Mouse (Mus musculus) liver, embryonic 15.5 days (tissue): Measurements from ENCODE around the gene Grk1. TPM values are rescaled to one million over a fixed set of nuclear protein-coding genes. Genes with fewer than 3 reads are reported as not detected.

ENCODE experiments used
- ATAC-seq: fragments of 200-750 bp; cut with Nextera tagmentation; 2 replicates; pipeline ENCODE4 v1.8.0; 2017; ENCODE audit warnings: moderate number of reproducible peaks, mild to moderate bottlenecking, moderate library complexity; ENCODE audit not compliant: insufficient read depth
- H3K27ac ChIP-seq: fragments of 300-500 bp; sonication (generic); replicated peaks from 2 replicates; pipeline ENCODE4 v1.5.1; 2015; ENCODE audit warnings: mild to moderate bottlenecking, inconsistent platforms
- H3K27me3 ChIP-seq: fragments of 300-500 bp; sonication (generic); 2 replicates; pipeline ENCODE4 v1.6.1; 2015; ENCODE audit warnings: mild to moderate bottlenecking, inconsistent platforms
- H3K36me3 ChIP-seq: fragments of 300-500 bp; sonication (generic); replicated peaks from 2 replicates; pipeline ENCODE4 v1.6.1; 2015; ENCODE audit warnings: moderate library complexity, mild to moderate bottlenecking, inconsistent platforms
- H3K4me1 ChIP-seq: fragments of 300-500 bp; sonication (generic); replicated peaks from 2 replicates; pipeline ENCODE4 v1.6.1; 2015; ENCODE audit warnings: inconsistent platforms
- H3K4me2 ChIP-seq: fragments of 300-500 bp; sonication (generic); 2 replicates; pipeline ENCODE4 v1.6.1; 2015; ENCODE audit warnings: moderate library complexity, mild to moderate bottlenecking, inconsistent platforms
- H3K4me3 ChIP-seq: fragments of 300-500 bp; sonication (generic); replicated peaks from 2 replicates; pipeline ENCODE4 v1.5.1; 2015; ENCODE audit warnings: mild to moderate bottlenecking, inconsistent platforms
- H3K9ac ChIP-seq: fragments of 300-500 bp; sonication (generic); 2 replicates; pipeline ENCODE4 v1.6.1; 2015; ENCODE audit warnings: moderate library complexity, mild to moderate bottlenecking, inconsistent platforms
- H3K9me3 ChIP-seq: fragments of 300-500 bp; sonication (generic); replicated peaks from 2 replicates; pipeline ENCODE4 v1.6.1; 2016; ENCODE audit warnings: inconsistent platforms
- WGBS: fragments of 180-500 bp; shearing (Covaris S2); methylation state at CpG from one replicate; pipeline ENCODE4 v1.1.7; 2015; ENCODE audit warnings: mixed read lengths; ENCODE audit not compliant: insufficient replicate concordance; 5-methylcytosine and 5-hydroxymethylcytosine counted together
- polyA plus RNA-seq: library from polyadenylated mRNA; unstranded; fragments of >200 nt; fragmentation: Nextera tagmentation; extraction: Ambion mirVana; gene quantifications from 2 replicates; pipeline ENCODE4 v1.2.1, GENCODE M21; 2015

Gene Grk1
- polyA plus RNA-seq, 1 experiment from 2014 or later = not detected

- H3K4me2 ChIP-seq = no peak overlapping the region
- H3K9me3 ChIP-seq = no peaks in the 10 kb centered on the region
- 13% methylated on average over 2 of the region's 2 CpGs for WGBS
- no peaks in the 10 kb centered on the region for H3K4me1 ChIP-seq
- ATAC-seq = no peak
- H3K36me3 ChIP-seq = no peaks in the 10 kb centered on the region
- H3K4me3 ChIP-seq = no peak overlapping the region
- no peak overlapping the region for H3K27ac ChIP-seq
- H3K9ac ChIP-seq = no peak overlapping the region
- H3K27me3 ChIP-seq = no peaks in the 10 kb centered on the region
Measured at GRCm38 (mm10) chr8:13455295-13455694, 50.4 kb downstream of the Grk1 start.

- peaks cover 4% of the 10 kb centered on the region; the same call in 1 of the 2 replicates for H3K4me1 ChIP-seq
- WGBS = 66% methylated on average over 4 of the region's 4 CpGs
- H3K9ac ChIP-seq = no peak overlapping the region
- ATAC-seq = no peak
- no peaks in the 10 kb centered on the region for H3K9me3 ChIP-seq
- no peak overlapping the region for H3K4me2 ChIP-seq
- H3K27me3 ChIP-seq = no peaks in the 10 kb centered on the region
- H3K4me3 ChIP-seq = no peak overlapping the region
- no peaks in the 10 kb centered on the region for H3K36me3 ChIP-seq
- no peak overlapping the region for H3K27ac ChIP-seq
Measured at GRCm38 (mm10) chr8:13459431-13459830, 54.5 kb downstream of the Grk1 start.

GRCm38 (mm10) chr8:13461085-13461765 lies 56.3 kb downstream of the Grk1 start:
- WGBS = 60% methylated on average over 17 of the region's 17 CpGs
- no peak for ATAC-seq
- Histone ChIP-seq H3K9ac (no peak overlapping the region), H3K4me3 (no peak overlapping the region), H3K4me1 (peaks cover 4% of the 10 kb centered on the region; the same call in 1 of the 2 replicates), H3K4me2 (no peak overlapping the region), H3K27me3 (no peaks in the 10 kb centered on the region), H3K9me3 (no peaks in the 10 kb centered on the region), H3K27ac (no peak overlapping the region), H3K36me3 (no peaks in the 10 kb centered on the region)

- 26% methylated on average over 4 of the region's 4 CpGs for WGBS
Measured at GRCm38 (mm10) chr8:13461843-13462242, 57.0 kb downstream of the Grk1 start.

GRCm38 (mm10) chr8:13462392-13462791 lies 57.5 kb downstream of the Grk1 start:
- Histone ChIP-seq H3K9ac (no peak overlapping the region), H3K36me3 (no peaks in the 10 kb centered on the region), H3K4me2 (no peak overlapping the region), H3K27me3 (no peaks in the 10 kb centered on the region), H3K4me3 (no peak overlapping the region), H3K9me3 (no peaks in the 10 kb centered on the region), H3K4me1 (peaks cover 4% of the 10 kb centered on the region; the same call in 1 of the 2 replicates), H3K27ac (no peak overlapping the region)
- peak; percentile 64; the same call in 1 of the 2 replicates for ATAC-seq
- 49% methylated on average over 10 of the region's 10 CpGs for WGBS

More at GRCm38 (mm10) chr8:13461843-13462242, 57.0 kb downstream of the Grk1 start:
- Histone ChIP-seq H3K9me3 (no peaks in the 10 kb centered on the region), H3K4me1 (peaks cover 4% of the 10 kb centered on the region; the same call in 1 of the 2 replicates), H3K4me3 (no peak overlapping the region), H3K36me3 (no peaks in the 10 kb centered on the region), H3K9ac (no peak overlapping the region), H3K4me2 (no peak overlapping the region), H3K27ac (no peak overlapping the region), H3K27me3 (no peaks in the 10 kb centered on the region)
- ATAC-seq = no peak

- Histone ChIP-seq H3K4me2 (no peak overlapping the region), H3K27ac (no peak overlapping the region), H3K36me3 (no peaks in the 10 kb centered on the region), H3K27me3 (no peaks in the 10 kb centered on the region), H3K9me3 (no peaks in the 10 kb centered on the region), H3K4me3 (no peak overlapping the region), H3K9ac (no peak overlapping the region), H3K4me1 (peaks cover 4% of the 10 kb centered on the region; the same call in 1 of the 2 replicates)
- no peak for ATAC-seq
- WGBS = 53% methylated on average over 7 of the region's 7 CpGs
Measured at GRCm38 (mm10) chr8:13465324-13465723, 60.4 kb downstream of the Grk1 start.

- Histone ChIP-seq H3K4me2 (no peak overlapping the region), H3K9me3 (no peaks in the 10 kb centered on the region), H3K4me1 (peaks cover 4% of the 10 kb centered on the region; the same call in 1 of the 2 replicates), H3K36me3 (no peaks in the 10 kb centered on the region), H3K27me3 (no peaks in the 10 kb centered on the region), H3K4me3 (no peak overlapping the region), H3K9ac (no peak overlapping the region), H3K27ac (no peak overlapping the region)
- ATAC-seq = no peak
- WGBS = 52% methylated on average over 5 of the region's 5 CpGs
Measured at GRCm38 (mm10) chr8:13466989-13467388, 62.1 kb downstream of the Grk1 start.

- H3K9me3 ChIP-seq = no peaks in the 10 kb centered on the region
Measured at GRCm38 (mm10) chr8:13468737-13469136, 63.9 kb downstream of the Grk1 start.

GRCm38 (mm10) chr8:13471484-13471883 lies 66.6 kb downstream of the Grk1 start:
- Histone ChIP-seq H3K9ac (no peak overlapping the region), H3K4me2 (no peak overlapping the region), H3K4me3 (no peak overlapping the region), H3K27me3 (no peaks in the 10 kb centered on the region), H3K27ac (no peak overlapping the region), H3K36me3 (no peaks in the 10 kb centered on the region), H3K4me1 (no peaks in the 10 kb centered on the region), H3K9me3 (no peaks in the 10 kb centered on the region)
- 74% methylated on average over 11 of the region's 11 CpGs for WGBS
- ATAC-seq = no peak

More at GRCm38 (mm10) chr8:13468737-13469136, 63.9 kb downstream of the Grk1 start:
- Histone ChIP-seq H3K9ac (no peak overlapping the region), H3K4me1 (no peaks in the 10 kb centered on the region), H3K4me2 (no peak overlapping the region), H3K4me3 (no peak overlapping the region), H3K27me3 (no peaks in the 10 kb centered on the region), H3K36me3 (no peaks in the 10 kb centered on the region), H3K27ac (no peak overlapping the region)
- 65% methylated on average over 9 of the region's 9 CpGs for WGBS
- ATAC-seq = no peak

Other genes starting within 250 kb of the Grk1 start
- 200 and 205 TPM in 2 replicates for gene Lamp1, start 245.9 kb upstream of the Grk1 start, polyA plus RNA-seq
- 8.2 and 8.7 TPM in 2 replicates for gene Grtp1, start 204.5 kb upstream of the Grk1 start, polyA plus RNA-seq
- gene Adprhl1, start 150.9 kb upstream of the Grk1 start, polyA plus RNA-seq = 0.85 and 1.1 TPM in 2 replicates
- gene Dcun1d2, start 117.0 kb upstream of the Grk1 start, polyA plus RNA-seq = 8.2 and 8.5 TPM in 2 replicates
- gene Tmco3, start 116.9 kb upstream of the Grk1 start, polyA plus RNA-seq = 5.3 and 6.4 TPM in 2 replicates
- 85.5 and 92.5 TPM in 2 replicates for gene Tfdp1, start 66.3 kb upstream of the Grk1 start, polyA plus RNA-seq
- gene Atp4b, start 8.3 kb upstream of the Grk1 start, polyA plus RNA-seq = not detected in 2 replicates
- gene Tmem255b, start 30.1 kb downstream of the Grk1 start, polyA plus RNA-seq = 0.16 TPM in 1 of 2 replicates, not detected in the other
- 7.1 and 7.5 TPM in 2 replicates for gene Gas6, start 89.4 kb downstream of the Grk1 start, polyA plus RNA-seq
- not detected in 2 replicates for gene 1700029H14Rik, start 157.4 kb downstream of the Grk1 start, polyA plus RNA-seq